In genomic region chr13:36612785-36613750, GRCm38 (mm10) we compare ENCODE assay signal across 9 mouse cellular contexts.
DNase-seq lines count a peak whose midpoint lies in the region; ATAC-seq and TF ChIP-seq lines count a peak whose summit lies in the region.
"Had no signal": no experiment of that assay in that cellular context is flagged by ENCODE, and none has a peak within 500 bp of the region (broad histone marks: within the 10 kb centered on the region; RNA-seq: fewer than 3 reads in every experiment).

No protein-coding gene starts in this region.

- no peak for TF ChIP-seq CTCF in cortical plate, adult 2 months (IDR thresholded peaks at IDR 0.05; ENCODE audit: extremely low read depth, insufficient read depth, low read length)

- no peak overlapping the region for H3K9ac ChIP-seq in hindbrain, embryonic 11.5 days (ENCODE audit: low read depth, low read length)

- intact Hi-C loops in left cerebral cortex, postnatal 14 days (cut with DNase I): no loop called here

- peaks cover 2% of the 10 kb centered on the region; the same call in 1 of the 2 replicates for H3K4me1 ChIP-seq in cortical plate, adult 2 months (ENCODE audit: control insufficient read depth, insufficient read depth, low read length)
- H3K4me1 ChIP-seq in hindbrain, embryonic 11.5 days (replicated peaks; ENCODE audit: control insufficient read depth, insufficient read depth, low read length): no peaks in the 10 kb centered on the region

- no peaks in the 10 kb centered on the region for H3K36me3 ChIP-seq in hindbrain, embryonic 11.5 days (ENCODE audit: control insufficient read depth, insufficient read depth, low read length)

- 40% methylated on average over 23 of the region's 23 CpGs for WGBS in hindbrain, embryonic 11.5 days

- no peaks in the 10 kb centered on the region for H3K27me3 ChIP-seq in hindbrain, embryonic 11.5 days (ENCODE audit: control insufficient read depth, insufficient read depth, low read length)

- 0 out of 2 replicates have a peak overlapping the region, but pooled peaks have one; percentile 8 for H3K4me2 ChIP-seq in hindbrain, embryonic 11.5 days (replicated peaks; ENCODE audit: low read depth, low read length)

- TF ChIP-seq POLR2A in cortical plate, adult 2 months (IDR thresholded peaks at IDR 0.05; ENCODE audit: extremely low read depth, insufficient read depth, low read length): no peak

- H3K4me3 ChIP-seq in cortical plate, adult 2 months (ENCODE audit: insufficient read depth, low read length): peak overlapping the region; percentile 29
- H3K4me3 ChIP-seq in hindbrain, embryonic 11.5 days (ENCODE audit: low read depth, low read length): 0 out of 2 replicates have a peak overlapping the region, but pooled peaks have one; percentile 3
- H3K4me3 ChIP-seq: erythroblast, embryonic 14.5 days had no signal

- H3K9me3 ChIP-seq in hindbrain, embryonic 11.5 days (ENCODE audit: control insufficient read depth, low read length): no peaks in the 10 kb centered on the region

- H3K27ac ChIP-seq in cortical plate, adult 2 months (ENCODE audit: insufficient read depth, low read length): no peak overlapping the region
- 0 out of 2 replicates have a peak overlapping the region, but pooled peaks have one; percentile 7 for H3K27ac ChIP-seq in hindbrain, embryonic 11.5 days (ENCODE audit: low read depth, low read length)

- DNase-seq in hindbrain, embryonic 11.5 days (ENCODE audit: low spot score): peak; percentile 42
- DNase-seq in left cerebral cortex, postnatal 14 days (ENCODE audit: low spot score in 2 of 2): peak; percentile 7 to 35
- DNase-seq in right cerebral cortex, postnatal 25 days: peak; percentile 48
- no peak for DNase-seq in adrenal gland, adult (ENCODE audit: inconsistent age in 2 of 2, low spot score in 1 of 2)
- no peak for DNase-seq in kidney, adult 8-10 months
- no peak for DNase-seq in heart, postnatal 4 days
- no peak for DNase-seq in natural killer cell, adult 2 months (ENCODE audit: low spot score in 2 of 2)

- peak; percentile 60; the same call in 1 of the 2 replicates for ATAC-seq in hindbrain, embryonic 11.5 days (ENCODE audit: low FRiP score)

Comparison
In these comparisons a context has a peak if more than half of its experiments do, and no peak if none do; other contexts are left out.
1. DNase-seq: peak in hindbrain, embryonic 11.5 days (single experiment), left cerebral cortex, postnatal 14 days (2 of 2) and right cerebral cortex, postnatal 25 days (single experiment); none in adrenal gland, adult (0 of 2), kidney, adult 8-10 months (0 of 2), heart, postnatal 4 days (single experiment) and natural killer cell, adult 2 months (0 of 2).